Mouse (Mus musculus) C2C12 (cell line): ENCODE data around the gene Grhl1. TPM values are rescaled to one million over a fixed set of nuclear protein-coding genes. Genes with fewer than 3 reads are reported as not detected.
A peak's percentile ranks its signal among the peaks of the same experiment; 100 is the strongest.

ENCODE experiments used
- H3K27me3 ChIP-seq: one replicate; pipeline ENCODE4 v1.6.1; 2011; ENCODE audit not compliant: control insufficient read depth, insufficient read depth, insufficient read length
- H3K36me3 ChIP-seq: one replicate; pipeline ENCODE4 v1.6.1; 2011; ENCODE audit not compliant: control insufficient read depth, insufficient read depth
- H3K4me3 ChIP-seq: one replicate; pipeline ENCODE4 v1.5.1; 2011; ENCODE audit warnings: mild to moderate bottlenecking, control low read depth; ENCODE audit not compliant: poor library complexity, insufficient read depth, severe bottlenecking
- H3K79me2 ChIP-seq: one replicate; pipeline ENCODE4 v1.6.1; 2011; ENCODE audit not compliant: control insufficient read depth, insufficient read depth
- H3K79me3 ChIP-seq: one replicate; pipeline ENCODE4 v1.6.1; 2011; ENCODE audit warnings: low read depth, control low read depth
- H3ac ChIP-seq: one replicate; pipeline ENCODE3; 2011; ENCODE audit warnings: low read depth; ENCODE audit not compliant: control insufficient read depth, insufficient read length
- CEBPB ChIP-seq: IDR thresholded peaks from one replicate; pipeline ENCODE4 v1.6.1; 2011; ENCODE audit warnings: low read depth, mild to moderate bottlenecking, control low read depth, moderate library complexity
- CTCF ChIP-seq: IDR thresholded peaks from one replicate; pipeline ENCODE4 v1.5.1; 2011; ENCODE audit not compliant: control insufficient read depth, insufficient read depth, insufficient read length
- FOSL1 ChIP-seq: IDR thresholded peaks from one replicate; pipeline ENCODE4 v1.8.0; 2011; ENCODE audit warnings: mild to moderate bottlenecking, low read length; ENCODE audit not compliant: poor library complexity, insufficient read depth, severe bottlenecking
- MAX ChIP-seq: IDR thresholded peaks from one replicate; pipeline ENCODE4 v1.6.1; 2011; ENCODE audit warnings: mild to moderate bottlenecking, control low read depth
- MYOD1 ChIP-seq: IDR thresholded peaks from one replicate; pipeline ENCODE4 v1.6.1; 2011; ENCODE audit warnings: low read depth; ENCODE audit not compliant: control insufficient read depth, insufficient read length
- MYOG ChIP-seq: IDR thresholded peaks from one replicate; pipeline ENCODE4 v1.6.1; 2011; ENCODE audit not compliant: control insufficient read depth, insufficient read length; ENCODE audit errors: extremely low read depth
- USF1 ChIP-seq: IDR thresholded peaks from one replicate; pipeline ENCODE4 v1.6.1; 2011; ENCODE audit warnings: low read depth, mild to moderate bottlenecking, control low read depth, moderate library complexity
- polyA plus RNA-seq: library from polyadenylated mRNA; unstranded; fragments of >200 nt; fragmentation: generic; extraction: Trizol; gene quantifications from one replicate; pipeline ENCODE4 v1.2.1, GENCODE M21; 2012; ENCODE audit warnings: missing spikeins

Gene Grhl1
- polyA plus RNA-seq, 1 experiment, result 0.20 TPM

DNA sequence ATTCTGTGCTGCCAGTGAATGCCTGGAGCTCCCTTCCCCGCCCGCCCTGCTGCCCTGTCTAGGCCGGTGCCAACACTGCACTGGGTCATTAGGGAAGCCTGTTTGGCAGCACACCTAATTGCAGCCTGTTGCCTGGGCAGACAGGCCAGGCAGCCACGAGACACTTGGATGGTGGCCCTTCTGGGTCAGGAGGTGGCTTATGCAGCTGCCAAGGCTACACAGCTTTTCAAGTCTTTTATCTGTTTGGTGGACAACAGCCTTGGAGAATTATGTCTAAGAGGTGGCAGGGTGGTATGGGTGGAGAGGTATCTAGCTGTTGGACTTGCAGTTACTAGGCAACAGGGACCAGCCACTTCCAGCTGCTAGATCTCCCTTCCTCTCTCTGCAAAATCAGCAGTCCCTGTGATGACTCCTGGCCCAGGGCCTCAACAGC, 70.3 kb downstream of the Grhl1 start:
- no peak overlapping the region for H3ac ChIP-seq
- no peak overlapping the region for H3K4me3 ChIP-seq
- no peaks in the 10 kb centered on the region for H3K27me3 ChIP-seq
- no peaks in the 10 kb centered on the region for H3K79me2 ChIP-seq
- TF ChIP-seq USF1 (no peak), CEBPB (no peak), MYOG (no peak), MAX (no peak), MYOD1 (no peak), CTCF (no peak), FOSL1 (no peak)
- no peaks in the 10 kb centered on the region for H3K36me3 ChIP-seq
- H3K79me3 ChIP-seq, result no peaks in the 10 kb centered on the region

- Histone ChIP-seq H3K4me3 (no peak overlapping the region), H3K79me2 (no peaks in the 10 kb centered on the region), H3K27me3 (no peaks in the 10 kb centered on the region), H3K36me3 (no peaks in the 10 kb centered on the region), H3K79me3 (no peaks in the 10 kb centered on the region), H3ac (no peak overlapping the region)
- TF ChIP-seq MAX (no peak), MYOD1 (no peak), CEBPB (no peak), FOSL1 (no peak), MYOG (no peak), USF1 (no peak), CTCF (no peak)
These were observed 72.1 kb downstream of the Grhl1 start for GRCm38 (mm10) chr12:24644125-24644571.

DNA sequence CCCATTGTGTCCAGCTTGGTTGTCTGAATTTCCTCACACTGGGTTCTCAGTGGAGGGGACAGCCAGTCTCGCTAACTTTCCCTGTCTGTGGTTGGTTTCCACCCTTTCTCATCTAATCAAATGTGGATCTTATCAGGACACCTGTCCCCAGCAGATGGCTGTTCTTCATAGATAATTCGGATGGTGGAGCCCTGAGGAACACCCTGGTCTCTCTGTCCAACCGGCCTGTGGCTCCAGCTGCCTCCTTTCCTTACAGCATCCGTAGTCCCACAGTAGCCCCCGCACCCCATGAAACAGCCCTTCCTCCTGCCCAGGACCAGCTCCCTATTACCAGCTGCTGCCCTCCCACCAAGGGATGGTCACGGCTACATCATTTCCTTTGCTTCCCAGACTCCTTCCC, 73.8 kb downstream of the Grhl1 start:
- TF ChIP-seq MYOD1 (no peak), MAX (no peak), MYOG (no peak), CEBPB (no peak), USF1 (no peak), CTCF (no peak), FOSL1 (no peak)
- H3K79me3 ChIP-seq, result no peaks in the 10 kb centered on the region
- H3K27me3 ChIP-seq, result no peaks in the 10 kb centered on the region

GRCm38 (mm10) chr12:24648094-24648493, 76.0 kb downstream of the Grhl1 start:
- H3K36me3 ChIP-seq, result no peaks in the 10 kb centered on the region
- TF ChIP-seq MYOG (no peak), CEBPB (no peak), USF1 (no peak), MAX (no peak), CTCF (no peak), MYOD1 (no peak), FOSL1 (no peak)
- no peaks in the 10 kb centered on the region for H3K79me3 ChIP-seq
- H3K27me3 ChIP-seq, result no peaks in the 10 kb centered on the region
- H3K4me3 ChIP-seq, result no peak overlapping the region
- peaks cover 13% of the 10 kb centered on the region for H3K79me2 ChIP-seq
- no peak overlapping the region for H3ac ChIP-seq

More for the DNA sequence above, 73.8 kb downstream of the Grhl1 start:
- H3K79me2 ChIP-seq, result no peaks in the 10 kb centered on the region
- no peaks in the 10 kb centered on the region for H3K36me3 ChIP-seq
- no peak overlapping the region for H3K4me3 ChIP-seq
- no peak overlapping the region for H3ac ChIP-seq

GRCm38 (mm10) chr12:24650415-24651062, 78.5 kb downstream of the Grhl1 start:
- TF ChIP-seq MAX (no peak), CEBPB (no peak)
- Histone ChIP-seq H3K79me3 (no peaks in the 10 kb centered on the region), H3K79me2 (peaks cover 18% of the 10 kb centered on the region)

DNA sequence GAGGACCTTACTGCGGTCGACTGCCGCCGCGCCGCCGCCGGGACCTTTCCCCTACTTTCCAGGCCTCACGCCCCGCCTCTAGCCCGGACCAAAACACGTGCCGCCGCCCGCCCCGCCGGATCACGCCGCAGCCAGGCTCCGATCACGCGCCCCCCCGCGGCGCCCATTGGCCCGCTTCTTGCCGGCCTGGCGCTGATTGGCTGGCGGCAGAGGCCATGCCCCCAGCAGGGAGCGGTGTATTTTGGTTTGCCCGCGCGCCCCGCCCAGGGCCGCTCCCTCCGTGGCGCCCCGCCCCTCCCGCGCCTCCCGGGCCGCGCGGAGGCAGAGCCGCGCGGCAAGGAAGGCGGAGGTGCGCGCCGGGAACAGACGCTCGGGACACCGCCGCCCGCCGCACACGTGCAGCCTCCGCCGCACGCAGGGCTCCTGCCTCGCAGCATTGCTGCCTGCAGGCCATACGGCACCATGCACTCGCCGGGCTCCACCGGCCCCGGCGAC, 79.0 kb downstream of the Grhl1 start, which contains the start of gene Klf11:
Gene Klf11, plus strand, starts transcription at position 212 of the 495 bp plus-strand sequence.
- H3K79me3 ChIP-seq, result no peaks in the 10 kb centered on the region
- peaks cover 18% of the 10 kb centered on the region for H3K79me2 ChIP-seq
- H3K36me3 ChIP-seq, result peaks cover 4% of the 10 kb centered on the region
- TF ChIP-seq MYOD1, result no peak
- TF ChIP-seq USF1, result no peak
- TF ChIP-seq MYOG, result no peak
- TF ChIP-seq CEBPB, result no peak
- TF ChIP-seq MAX, result no peak
- TF ChIP-seq FOSL1, result no peak
- H3K27me3 ChIP-seq, result no peaks in the 10 kb centered on the region
- peak within 1 kb of the TSS; percentile 56 for H3K4me3 ChIP-seq
- peak within 1 kb of the TSS; percentile 76 for H3ac ChIP-seq

More at GRCm38 (mm10) chr12:24650415-24651062, 78.5 kb downstream of the Grhl1 start:
- H3K27me3 ChIP-seq, result no peaks in the 10 kb centered on the region
- peaks cover 3% of the 10 kb centered on the region for H3K36me3 ChIP-seq
- peak overlapping the region; percentile 65 for H3ac ChIP-seq
- H3K4me3 ChIP-seq, result peak overlapping the region; percentile 21
